ENCODE assay signal across 9 mouse cellular contexts in the genomic region with DNA sequence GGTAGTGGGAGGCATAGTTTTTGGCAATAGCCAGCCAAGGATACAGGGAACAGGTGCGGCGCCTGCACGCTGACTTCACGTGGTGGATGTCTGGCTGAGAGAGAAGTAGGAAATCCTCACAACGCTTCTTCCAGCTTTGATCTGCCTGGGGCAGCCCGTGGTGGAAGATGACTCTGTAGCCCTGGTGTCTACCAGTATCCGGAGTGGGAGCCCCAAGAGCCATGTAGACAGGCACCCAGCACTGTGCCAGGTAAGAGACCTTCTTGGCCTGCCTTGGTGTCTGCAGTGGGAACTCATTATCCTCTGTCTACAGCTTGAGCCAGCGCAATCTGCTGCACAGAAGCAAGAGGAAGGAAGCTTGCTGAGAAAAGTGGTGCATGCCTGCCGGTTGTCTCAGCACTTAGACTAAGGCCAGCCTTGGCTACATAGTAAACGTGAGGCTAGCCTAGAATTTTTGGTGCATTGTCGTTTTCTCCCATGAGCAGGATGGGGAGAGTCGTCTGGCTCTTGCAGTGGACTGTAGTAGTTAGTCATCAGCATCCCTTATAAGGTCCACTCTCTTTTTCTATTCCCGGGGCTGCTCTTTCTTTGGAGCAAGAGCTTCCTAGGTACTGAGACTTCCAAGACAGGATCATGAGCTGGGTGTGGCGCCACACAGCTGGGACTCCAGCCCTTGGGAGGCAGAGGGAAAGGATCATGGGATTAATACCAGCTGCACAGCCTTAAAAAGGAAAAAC. TPM values are rescaled to one million over a fixed set of nuclear protein-coding genes. Genes with fewer than 3 reads are reported as not detected.
DNase-seq lines count a peak whose midpoint lies in the region; ATAC-seq and TF ChIP-seq lines count a peak whose summit lies in the region.
"Had no signal": no experiment of that assay in that cellular context is flagged by ENCODE, and none has a peak within 500 bp of the region (broad histone marks: within the 10 kb centered on the region; RNA-seq: fewer than 3 reads in every experiment).

No protein-coding gene starts in this region.

- H3K4me2 ChIP-seq in lung, embryonic 14.5 days = peak overlapping the region; percentile 98
- peak overlapping the region; percentile 95 for H3K4me2 ChIP-seq in embryonic facial prominence, embryonic 13.5 days
- H3K4me2 ChIP-seq in limb, embryonic 11.5 days (ENCODE audit: low read depth, severe bottlenecking) = peak overlapping the region; percentile 91
- peak overlapping the region; percentile 73 for H3K4me2 ChIP-seq in neural tube, embryonic 14.5 days (ENCODE audit: low read depth, low read length)

- TF ChIP-seq CTCF in lung, embryonic 14.5 days (IDR thresholded peaks at IDR 0.05; ENCODE audit: low read depth) = no peak

- ATAC-seq in lung, embryonic 14.5 days (ENCODE audit: insufficient read depth) = no peak
- ATAC-seq in embryonic facial prominence, embryonic 13.5 days (ENCODE audit: insufficient number of reproducible peaks, insufficient read depth, low FRiP score, low TSS enrichment, low read depth) = no peak
- ATAC-seq in limb, embryonic 11.5 days (ENCODE audit: insufficient number of reproducible peaks, low FRiP score, low TSS enrichment, low read depth) = no peak
- ATAC-seq in neural tube, embryonic 14.5 days (ENCODE audit: low read depth) = no peak
- no peak for ATAC-seq in megakaryocyte progenitor cell, adult 5-6 weeks (replicated peaks; ENCODE audit: poor library complexity)

- peak overlapping the region; percentile 60 for H3K4me3 ChIP-seq in lung, embryonic 14.5 days (ENCODE audit: low read depth, low read length)
- peak overlapping the region; percentile 60; the same call in 1 of the 2 replicates for H3K4me3 ChIP-seq in embryonic facial prominence, embryonic 13.5 days
- no peak overlapping the region for H3K4me3 ChIP-seq in limb, embryonic 11.5 days (ENCODE audit: low read depth, low read length)
- H3K4me3 ChIP-seq in neural tube, embryonic 14.5 days (ENCODE audit: low read depth, low read length) = peak overlapping the region; percentile 45; the same call in 1 of the 2 replicates

- H3K9me3 ChIP-seq in lung, embryonic 14.5 days (ENCODE audit: low read depth, low read length) = no peaks in the 10 kb centered on the region
- no peaks in the 10 kb centered on the region for H3K9me3 ChIP-seq in embryonic facial prominence, embryonic 13.5 days
- no peaks in the 10 kb centered on the region for H3K9me3 ChIP-seq in limb, embryonic 11.5 days (ENCODE audit: control insufficient read depth, low read length)
- no peaks in the 10 kb centered on the region for H3K9me3 ChIP-seq in neural tube, embryonic 14.5 days (ENCODE audit: control insufficient read depth, low read length)

- no peak for DNase-seq in lung, embryonic 14.5 days
- DNase-seq in lung, postnatal 25 days (ENCODE audit: low spot score) = no peak
- DNase-seq in limb, embryonic 11.5 days (ENCODE audit: low spot score) = no peak
- DNase-seq in gastrocnemius, adult 8-10 months (ENCODE audit: low spot score in 2 of 2) = no peak
- no peak for DNase-seq in layer of hippocampus, postnatal 36 days

- no peak overlapping the region for H3K9ac ChIP-seq in lung, embryonic 14.5 days
- H3K9ac ChIP-seq in embryonic facial prominence, embryonic 13.5 days = peak overlapping the region; percentile 70; the same call in 1 of the 2 replicates
- H3K9ac ChIP-seq in limb, embryonic 11.5 days (ENCODE audit: low read length) = no peak overlapping the region
- H3K9ac ChIP-seq in neural tube, embryonic 14.5 days (replicated peaks; ENCODE audit: low read depth, low read length) = peak overlapping the region; percentile 50; the same call in 1 of the 2 replicates

- H3K4me1 ChIP-seq in lung, embryonic 14.5 days (ENCODE audit: insufficient read depth) = peaks cover 8% of the 10 kb centered on the region; the same call in 1 of the 2 replicates
- H3K4me1 ChIP-seq in embryonic facial prominence, embryonic 13.5 days = peaks cover 31% of the 10 kb centered on the region
- peaks cover 9% of the 10 kb centered on the region for H3K4me1 ChIP-seq in limb, embryonic 11.5 days (ENCODE audit: control insufficient read depth, insufficient read depth, low read length)
- H3K4me1 ChIP-seq in neural tube, embryonic 14.5 days (ENCODE audit: control insufficient read depth, insufficient read depth, low read length) = peaks cover 9% of the 10 kb centered on the region

- H3K27ac ChIP-seq in lung, embryonic 14.5 days (ENCODE audit: low read depth) = no peak overlapping the region
- no peak overlapping the region for H3K27ac ChIP-seq in embryonic facial prominence, embryonic 13.5 days
- no peak overlapping the region for H3K27ac ChIP-seq in limb, embryonic 11.5 days (replicated peaks; ENCODE audit: low read depth, low read length)
- no peak overlapping the region for H3K27ac ChIP-seq in neural tube, embryonic 14.5 days (ENCODE audit: low read depth, low read length)

- 72% methylated on average over 14 of the region's 14 CpGs for WGBS in lung, embryonic 14.5 days
- 79% methylated on average over 14 of the region's 14 CpGs for WGBS in embryonic facial prominence, embryonic 13.5 days
- WGBS in limb, embryonic 11.5 days = 85% methylated on average over 14 of the region's 14 CpGs
- WGBS in neural tube, embryonic 14.5 days = 90% methylated on average over 14 of the region's 14 CpGs

- H3K36me3 ChIP-seq in lung, embryonic 14.5 days (ENCODE audit: insufficient read depth) = no peaks in the 10 kb centered on the region
- peaks cover 7% of the 10 kb centered on the region for H3K36me3 ChIP-seq in embryonic facial prominence, embryonic 13.5 days
- peaks cover 3% of the 10 kb centered on the region; the same call in 1 of the 2 replicates for H3K36me3 ChIP-seq in limb, embryonic 11.5 days (ENCODE audit: control insufficient read depth, insufficient read depth, low read length)
- H3K36me3 ChIP-seq in neural tube, embryonic 14.5 days (ENCODE audit: control insufficient read depth, insufficient read depth, low read length) = no peaks in the 10 kb centered on the region

- H3K27me3 ChIP-seq in lung, embryonic 14.5 days (ENCODE audit: insufficient read depth, low read length) = no peaks in the 10 kb centered on the region
- H3K27me3 ChIP-seq in embryonic facial prominence, embryonic 13.5 days = no peaks in the 10 kb centered on the region
- no peaks in the 10 kb centered on the region for H3K27me3 ChIP-seq in limb, embryonic 11.5 days (ENCODE audit: control insufficient read depth, insufficient read depth, low read length)
- H3K27me3 ChIP-seq in neural tube, embryonic 14.5 days (ENCODE audit: control insufficient read depth, insufficient read depth, low read length) = no peaks in the 10 kb centered on the region

RNA-seq across cellular contexts. Expression of gene Pnpo, which starts 1.2 kb away (rescaled TPM):
- polyA plus RNA-seq in lung, embryonic 14.5 days (2014; fragmentation: Nextera tagmentation; extraction: Ambion mirVana) = 18.4 and 19.5 TPM in 2 replicates
- polyA plus RNA-seq in embryonic facial prominence, embryonic 13.5 days (2015; fragmentation: Nextera tagmentation; extraction: Ambion mirVana) = 19.9 and 27.9 TPM in 2 replicates
- 25.5 and 27.5 TPM in 2 replicates for polyA plus RNA-seq in limb, embryonic 11.5 days (2014; fragmentation: Nextera tagmentation; extraction: Ambion mirVana)
- 21.7 and 23.4 TPM in 2 replicates for polyA plus RNA-seq in neural tube, embryonic 14.5 days (2014; fragmentation: Nextera tagmentation; extraction: Ambion mirVana)
- 1 to 10 TPM; 7.4 to 9.3 (median 8.0) TPM for total RNA-seq in gastrocnemius, adult 8-10 months (2022)
- 10 to 100 TPM; 29.8 to 34.5 TPM for total RNA-seq in layer of hippocampus, postnatal 36 days (2021)
- 22.5 and 23.0 TPM in 2 replicates for total RNA-seq in megakaryocyte progenitor cell, adult 5-6 weeks (2015)
- total RNA-seq in megakaryocyte progenitor cell, adult 5-6 weeks (2017) = 36.3 and 38.7 TPM in 2 replicates

RNA-seq across cellular contexts. Expression of gene Prr15l, which starts 17.1 kb away (rescaled TPM):
- polyA plus RNA-seq in lung, embryonic 14.5 days (2014; fragmentation: Nextera tagmentation; extraction: Ambion mirVana) = 24.1 and 30.8 TPM in 2 replicates
- polyA plus RNA-seq in embryonic facial prominence, embryonic 13.5 days (2015; fragmentation: Nextera tagmentation; extraction: Ambion mirVana) = 2.4 and 3.4 TPM in 2 replicates
- 0.35 and 0.97 TPM in 2 replicates for polyA plus RNA-seq in limb, embryonic 11.5 days (2014; fragmentation: Nextera tagmentation; extraction: Ambion mirVana)
- 0.09 and 0.36 TPM in 2 replicates for polyA plus RNA-seq in neural tube, embryonic 14.5 days (2014; fragmentation: Nextera tagmentation; extraction: Ambion mirVana)
- total RNA-seq in gastrocnemius, adult 8-10 months (2022) = not detected
- not detected for total RNA-seq in layer of hippocampus, postnatal 36 days (2021)
- total RNA-seq in megakaryocyte progenitor cell, adult 5-6 weeks (2015) = not detected in 2 replicates
- total RNA-seq in megakaryocyte progenitor cell, adult 5-6 weeks (2017) = not detected in 2 replicates
- polyA plus RNA-seq: frontal cortex, adult 2 months had no signal

RNA-seq across cellular contexts. Expression of gene Cdk5rap3, which starts 28.7 kb away (rescaled TPM):
- polyA plus RNA-seq in lung, embryonic 14.5 days (2014; fragmentation: Nextera tagmentation; extraction: Ambion mirVana) = 61.8 and 63.8 TPM in 2 replicates
- polyA plus RNA-seq in embryonic facial prominence, embryonic 13.5 days (2015; fragmentation: Nextera tagmentation; extraction: Ambion mirVana) = 89.4 and 94.8 TPM in 2 replicates
- polyA plus RNA-seq in limb, embryonic 11.5 days (2014; fragmentation: Nextera tagmentation; extraction: Ambion mirVana) = 72.5 and 77.0 TPM in 2 replicates
- 80.0 and 82.4 TPM in 2 replicates for polyA plus RNA-seq in neural tube, embryonic 14.5 days (2014; fragmentation: Nextera tagmentation; extraction: Ambion mirVana)
- total RNA-seq in gastrocnemius, adult 8-10 months (2022) = 10 to 100 TPM; 23.0 to 30.7 (median 27.9) TPM
- 10 to 100 TPM; 32.8 to 34.0 TPM for total RNA-seq in layer of hippocampus, postnatal 36 days (2021)
- 30.3 and 31.4 TPM in 2 replicates for total RNA-seq in megakaryocyte progenitor cell, adult 5-6 weeks (2015)
- 70.1 and 74.3 TPM in 2 replicates for total RNA-seq in megakaryocyte progenitor cell, adult 5-6 weeks (2017)

RNA-seq across cellular contexts. Expression of gene Sp2, which starts 37.7 kb away (rescaled TPM):
- polyA plus RNA-seq in lung, embryonic 14.5 days (2014; fragmentation: Nextera tagmentation; extraction: Ambion mirVana) = 22.3 and 23.7 TPM in 2 replicates
- 15.9 and 18.0 TPM in 2 replicates for polyA plus RNA-seq in embryonic facial prominence, embryonic 13.5 days (2015; fragmentation: Nextera tagmentation; extraction: Ambion mirVana)
- polyA plus RNA-seq in limb, embryonic 11.5 days (2014; fragmentation: Nextera tagmentation; extraction: Ambion mirVana) = 23.4 and 25.8 TPM in 2 replicates
- 14.7 and 17.8 TPM in 2 replicates for polyA plus RNA-seq in neural tube, embryonic 14.5 days (2014; fragmentation: Nextera tagmentation; extraction: Ambion mirVana)
- total RNA-seq in gastrocnemius, adult 8-10 months (2022) = 10 to 100 TPM in 2 of 4 experiments, 1 to 10 TPM in 2; 8.6 to 12.5 (median 10.4) TPM
- total RNA-seq in layer of hippocampus, postnatal 36 days (2021) = 10 to 100 TPM; 12.3 to 12.6 TPM
- 21.0 and 27.4 TPM in 2 replicates for total RNA-seq in megakaryocyte progenitor cell, adult 5-6 weeks (2015)
- 2.3 and 2.8 TPM in 2 replicates for total RNA-seq in megakaryocyte progenitor cell, adult 5-6 weeks (2017)

Comparison
In these comparisons a context has a peak if more than half of its experiments do, and no peak if none do; other contexts are left out.
1. H3K9ac ChIP-seq: peak in embryonic facial prominence, embryonic 13.5 days (single experiment) and neural tube, embryonic 14.5 days (single experiment); none in lung, embryonic 14.5 days (single experiment) and limb, embryonic 11.5 days (single experiment).
2. Peak in every context shown above with its lines, with median percentiles within 50 percentile points of each other: H3K4me2 ChIP-seq.